Mouse (Mus musculus) heart, embryonic 10.5 days (tissue): ENCODE data around the gene 1700025F22Rik. TPM values are rescaled to one million over a fixed set of nuclear protein-coding genes. Genes with fewer than 3 reads are reported as not detected.
"Not testable (repeated sequence)": the region's sequence is repeated elsewhere in the genome, so short reads cannot be mapped to it uniquely, and the experiment has no call there.

Source experiments
- DNase-seq: peaks from one replicate; pipeline ENCODE4 v3.0.0-alpha.2; 2017; ENCODE audit warnings: low spot score
- H3K27ac ChIP-seq: fragments of 300-500 bp; sonication (generic); 2 replicates; pipeline ENCODE4 v1.5.1; 2016; ENCODE audit warnings: mild to moderate bottlenecking
- H3K27me3 ChIP-seq: fragments of 300-500 bp; sonication (generic); 2 replicates; pipeline ENCODE4 v1.6.1; 2016; ENCODE audit warnings: mild to moderate bottlenecking; ENCODE audit not compliant: poor library complexity, insufficient read depth, severe bottlenecking
- H3K36me3 ChIP-seq: fragments of 300-500 bp; sonication (generic); 2 replicates; pipeline ENCODE4 v1.6.1; 2016; ENCODE audit warnings: mild to moderate bottlenecking, moderate library complexity
- H3K4me1 ChIP-seq: fragments of 300-500 bp; sonication (generic); 2 replicates; pipeline ENCODE4 v1.6.1; 2016; ENCODE audit warnings: mild to moderate bottlenecking
- H3K4me3 ChIP-seq: fragments of 300-500 bp; sonication (generic); 2 replicates; pipeline ENCODE4 v1.5.1; 2016; ENCODE audit warnings: mild to moderate bottlenecking, moderate library complexity
- H3K9me3 ChIP-seq: fragments of 300-500 bp; sonication (generic); 2 replicates; pipeline ENCODE4 v1.6.1; 2016; ENCODE audit warnings: mild to moderate bottlenecking, moderate library complexity
- WGBS: fragments of 180-500 bp; shearing (Covaris S2); methylation state at CpG from one replicate; pipeline ENCODE4 v1.1.7; 2016; 5-methylcytosine and 5-hydroxymethylcytosine counted together
- polyA plus RNA-seq: library from polyadenylated mRNA; unstranded; fragments of >200 nt; fragmentation: Nextera tagmentation; extraction: Ambion mirVana; gene quantifications from 2 replicates; pipeline ENCODE4 v1.2.1, GENCODE M21; 2016

1700025F22Rik gene
- polyA plus RNA-seq, 1 experiment from 2014 or later, result not detected

GRCm38 (mm10) chr19:11098401-11098800 lies 66.7 kb downstream of the 1700025F22Rik start:
- no peak overlapping the region for H3K27ac ChIP-seq
- no peak for DNase-seq
- H3K27me3 ChIP-seq, result peaks cover 3% of the 10 kb centered on the region; the same call in 1 of the 2 replicates
- no peaks in the 10 kb centered on the region for H3K36me3 ChIP-seq
- WGBS, result 76% methylated on average over 3 of the region's 3 CpGs
- H3K9me3 ChIP-seq, result no peaks in the 10 kb centered on the region
- H3K4me3 ChIP-seq, result no peak overlapping the region
- no peaks in the 10 kb centered on the region for H3K4me1 ChIP-seq

- WGBS, result 4% methylated on average over 50 of the region's 50 CpGs
Observed at GRCm38 (mm10) chr19:11092131-11092530, 73.0 kb downstream of the 1700025F22Rik start.

More at GRCm38 (mm10) chr19:11092131-11092530, 73.0 kb downstream of the 1700025F22Rik start:
- Histone ChIP-seq H3K4me3 (peak overlapping the region; percentile 47), H3K27me3 (peaks cover 16% of the 10 kb centered on the region)
- not testable (repeated sequence) for H3K4me1 ChIP-seq, H3K9me3 ChIP-seq, DNase-seq, H3K36me3 ChIP-seq, H3K27ac ChIP-seq

Other genes starting within 250 kb of the 1700025F22Rik start
- gene Zp1, start 244.7 kb downstream of the 1700025F22Rik start, polyA plus RNA-seq, result not detected in 2 replicates
- gene Ptgdr2, start 228.2 kb downstream of the 1700025F22Rik start, polyA plus RNA-seq, result 0.19 and 0.30 TPM in 2 replicates
- 27.2 and 39.6 TPM in 2 replicates for gene Ccdc86, start 216.1 kb downstream of the 1700025F22Rik start, polyA plus RNA-seq
- gene Ms4a10, start 190.7 kb downstream of the 1700025F22Rik start, polyA plus RNA-seq, result 0.20 TPM in 1 of 2 replicates, not detected in the other
- gene Ms4a15, start 172.1 kb downstream of the 1700025F22Rik start, polyA plus RNA-seq, result not detected in 2 replicates
- gene Ms4a18, start 147.3 kb downstream of the 1700025F22Rik start, polyA plus RNA-seq, result not detected in 2 replicates
- not detected in 2 replicates for gene Ms4a8a, start 84.2 kb downstream of the 1700025F22Rik start, polyA plus RNA-seq
- not detected in 2 replicates for gene 1700017D01Rik, start 34.4 kb downstream of the 1700025F22Rik start, polyA plus RNA-seq
- not detected in 2 replicates for gene Ms4a13, start 31.4 kb upstream of the 1700025F22Rik start, polyA plus RNA-seq
- gene Ms4a12, start 67.1 kb upstream of the 1700025F22Rik start, polyA plus RNA-seq, result not detected in 2 replicates
- not detected in 2 replicates for gene Ms4a1, start 100.9 kb upstream of the 1700025F22Rik start, polyA plus RNA-seq
- gene Ms4a5, start 118.6 kb upstream of the 1700025F22Rik start, polyA plus RNA-seq, result not detected in 2 replicates
- gene Ms4a14, start 149.1 kb upstream of the 1700025F22Rik start, polyA plus RNA-seq, result not detected in 2 replicates
- not detected in 2 replicates for gene Ms4a7, start 170.8 kb upstream of the 1700025F22Rik start, polyA plus RNA-seq
- 0.17 and 0.33 TPM in 2 replicates for gene Ms4a4a, start 210.2 kb upstream of the 1700025F22Rik start, polyA plus RNA-seq
- not detected in 2 replicates for gene Ms4a4c, start 239.4 kb upstream of the 1700025F22Rik start, polyA plus RNA-seq